Mouse (Mus musculus) neural tube, embryonic 11.5 days (tissue): ENCODE results near the gene Dnajc24. TPM values are rescaled to one million over a fixed set of nuclear protein-coding genes. Genes with fewer than 3 reads are reported as not detected.

Source experiments
- microRNA-seq: library from miRNA; unstranded; fragments of <30 nt; microRNA quantifications from one replicate; pipeline ENCODE4, GENCODE M21; 2016
- polyA plus RNA-seq: library from polyadenylated mRNA; unstranded; fragments of >200 nt; fragmentation: Nextera tagmentation; extraction: Ambion mirVana; gene quantifications from 2 replicates; pipeline ENCODE4 v1.2.1, GENCODE M21; 2014

Gene Dnajc24
- polyA plus RNA-seq, 1 experiment from 2014 or later = 48.4 TPM

Small RNA genes within 50 kb of the gene (microRNA-seq; reads per million reads assigned to microRNA genes)
- not detected for gene Gm22002

Other genes with a start within 250 kb of the Dnajc24 start
- 52.7 and 53.2 TPM in 2 replicates for gene Elp4, start 99.0 kb downstream of the Dnajc24 start, polyA plus RNA-seq
- gene Immp1l, start 98.9 kb downstream of the Dnajc24 start, polyA plus RNA-seq = 120 TPM in 2 replicates